Mouse (Mus musculus): Measurements from ENCODE around the gene Prkch. TPM values are rescaled to one million over a fixed set of nuclear protein-coding genes. Genes with fewer than 3 reads are reported as not detected.

Prkch gene
- total and polyA plus RNA-seq, 2 experiments from 2014 or later: 10.4 to 16.7 TPM

DNA sequence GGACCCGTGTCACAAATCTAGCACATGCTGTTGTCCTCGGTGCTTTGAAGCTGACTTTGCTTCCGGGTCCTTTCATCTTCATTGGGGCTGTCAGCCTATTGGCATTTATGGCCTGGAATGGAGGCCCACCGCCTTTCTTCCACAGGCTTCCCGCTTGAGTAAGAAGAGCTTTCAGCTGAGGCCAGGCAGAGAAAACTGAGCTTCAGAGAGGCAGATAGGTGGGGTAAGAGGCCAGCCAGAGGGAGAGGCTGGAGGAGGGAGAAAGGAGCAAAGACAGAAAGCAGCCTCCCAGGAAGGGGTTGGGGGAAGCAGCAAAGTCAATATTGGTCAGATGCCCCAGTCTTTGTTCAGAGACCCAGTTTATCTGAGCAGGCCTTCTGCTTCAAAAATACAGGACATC, 123.9 kb downstream of the Prkch start:
- no peak for TF ChIP-seq CTCF (IDR thresholded peaks at IDR 0.05; ENCODE audit: low read depth)
- H3K4me1 ChIP-seq (ENCODE audit: insufficient read depth): no peaks in the 10 kb centered on the region
- no peaks in the 10 kb centered on the region for H3K9me3 ChIP-seq (ENCODE audit: low read length)
- no peaks in the 10 kb centered on the region for H3K27me3 ChIP-seq (ENCODE audit: insufficient read depth, low read length)
- H3K36me3 ChIP-seq (ENCODE audit: insufficient read depth): no peaks in the 10 kb centered on the region
- WGBS: 55% methylated on average over 5 of the region's 5 CpGs
- H3K9ac ChIP-seq: no peak overlapping the region
- ATAC-seq (no peak), DNase-seq (no peak)
- H3K4me2 ChIP-seq (ENCODE audit: low read depth): no peak overlapping the region
- H3K4me3 ChIP-seq (ENCODE audit: low read depth, low read length): no peak overlapping the region
- no peak overlapping the region for H3K27ac ChIP-seq (ENCODE audit: low read depth, low read length)

GRCm38 (mm10) chr12:73708920-73709319, 124.3 kb downstream of the Prkch start:
- H3K27ac ChIP-seq (ENCODE audit: low read depth, low read length): no peak overlapping the region
- TF ChIP-seq CTCF (IDR thresholded peaks at IDR 0.05; ENCODE audit: low read depth): peak; percentile 71
- no peaks in the 10 kb centered on the region for H3K27me3 ChIP-seq (ENCODE audit: insufficient read depth, low read length)
- ATAC-seq: peak; percentile 83
- H3K9ac ChIP-seq: no peak overlapping the region
- no peaks in the 10 kb centered on the region for H3K9me3 ChIP-seq (ENCODE audit: low read length)
- H3K4me2 ChIP-seq (ENCODE audit: low read depth): no peak overlapping the region
- H3K4me3 ChIP-seq (ENCODE audit: low read depth, low read length): no peak overlapping the region
- 29% methylated on average over 8 of the region's 8 CpGs for WGBS
- peak; percentile 61 for DNase-seq
- H3K36me3 ChIP-seq (ENCODE audit: insufficient read depth): no peaks in the 10 kb centered on the region
- H3K4me1 ChIP-seq (ENCODE audit: insufficient read depth): no peaks in the 10 kb centered on the region

DNA sequence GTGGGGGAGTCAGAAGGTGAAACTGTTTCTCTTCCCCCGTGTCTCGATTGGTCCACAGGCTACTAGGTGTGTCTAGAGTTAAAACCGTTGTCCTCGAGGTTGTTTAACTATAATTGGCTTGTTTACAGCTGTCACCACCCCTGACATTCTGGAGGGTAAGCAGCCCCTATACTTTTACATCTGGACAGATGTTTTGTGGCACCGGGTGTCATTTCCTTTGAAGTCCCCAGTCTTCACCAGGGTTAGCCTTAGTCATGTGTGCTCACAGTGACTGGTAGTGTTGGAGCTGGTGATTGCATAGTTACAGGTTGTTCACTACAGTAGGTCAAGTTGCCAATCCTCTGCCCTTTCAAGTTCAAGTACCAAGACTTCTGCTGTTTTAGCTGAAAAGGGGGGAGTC, 126.2 kb downstream of the Prkch start:
- H3K9ac ChIP-seq: no peak overlapping the region
- no peak overlapping the region for H3K4me2 ChIP-seq (ENCODE audit: low read depth)
- WGBS: 87% methylated on average over 5 of the region's 5 CpGs
- no peaks in the 10 kb centered on the region for H3K27me3 ChIP-seq (ENCODE audit: insufficient read depth, low read length)
- no peak overlapping the region for H3K27ac ChIP-seq (ENCODE audit: low read depth, low read length)
- no peaks in the 10 kb centered on the region for H3K4me1 ChIP-seq (ENCODE audit: insufficient read depth)
- no peak for TF ChIP-seq CTCF (IDR thresholded peaks at IDR 0.05; ENCODE audit: low read depth)
- H3K9me3 ChIP-seq (ENCODE audit: low read length): no peaks in the 10 kb centered on the region
- DNase-seq (no peak), ATAC-seq (no peak)
- H3K4me3 ChIP-seq (ENCODE audit: low read depth, low read length): no peak overlapping the region
- H3K36me3 ChIP-seq (ENCODE audit: insufficient read depth): no peaks in the 10 kb centered on the region

GRCm38 (mm10) chr12:73712122-73712521, 127.5 kb downstream of the Prkch start:
- no peak overlapping the region for H3K4me3 ChIP-seq (ENCODE audit: low read depth, low read length)
- H3K9me3 ChIP-seq (ENCODE audit: low read length): no peaks in the 10 kb centered on the region
- no peaks in the 10 kb centered on the region for H3K36me3 ChIP-seq (ENCODE audit: insufficient read depth)
- TF ChIP-seq CTCF (IDR thresholded peaks at IDR 0.05; ENCODE audit: low read depth): no peak
- H3K9ac ChIP-seq: no peak overlapping the region
- H3K27ac ChIP-seq (ENCODE audit: low read depth, low read length): no peak overlapping the region
- H3K4me1 ChIP-seq (ENCODE audit: insufficient read depth): no peaks in the 10 kb centered on the region
- no peaks in the 10 kb centered on the region for H3K27me3 ChIP-seq (ENCODE audit: insufficient read depth, low read length)
- DNase-seq (no peak), ATAC-seq (no peak)
- no peak overlapping the region for H3K4me2 ChIP-seq (ENCODE audit: low read depth)
- 39% methylated on average over 6 of the region's 6 CpGs for WGBS

DNA sequence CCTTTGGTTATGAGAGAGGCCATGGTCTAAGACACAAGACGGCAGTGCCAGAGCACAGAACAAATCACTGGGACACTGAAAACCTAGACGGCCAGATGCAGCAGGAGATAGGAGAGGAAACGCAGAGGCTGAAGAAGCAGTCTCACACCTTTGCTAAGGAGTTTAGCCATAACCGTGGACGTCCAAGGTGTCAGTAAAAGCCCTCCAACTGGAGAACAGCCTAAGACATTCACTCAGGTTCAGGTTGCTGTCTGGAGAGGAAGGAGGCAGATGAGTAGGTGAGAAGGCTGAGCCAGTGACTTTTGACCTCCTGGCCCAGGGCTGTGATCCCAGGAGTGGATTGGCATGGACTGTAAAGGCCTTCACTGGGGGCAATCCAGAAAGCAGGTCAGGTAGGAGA, 130.0 kb downstream of the Prkch start:
- DNase-seq (no peak), ATAC-seq (no peak)
- no peak for TF ChIP-seq CTCF (IDR thresholded peaks at IDR 0.05; ENCODE audit: low read depth)
- Histone ChIP-seq H3K27ac (ENCODE audit: low read depth, low read length) (no peak overlapping the region), H3K27me3 (ENCODE audit: insufficient read depth, low read length) (no peaks in the 10 kb centered on the region), H3K4me2 (ENCODE audit: low read depth) (no peak overlapping the region), H3K4me1 (ENCODE audit: insufficient read depth) (no peaks in the 10 kb centered on the region), H3K9ac (no peak overlapping the region), H3K36me3 (ENCODE audit: insufficient read depth) (no peaks in the 10 kb centered on the region), H3K4me3 (ENCODE audit: low read depth, low read length) (no peak overlapping the region), H3K9me3 (ENCODE audit: low read length) (no peaks in the 10 kb centered on the region)
- WGBS: 93% methylated on average over 5 of the region's 5 CpGs

DNA sequence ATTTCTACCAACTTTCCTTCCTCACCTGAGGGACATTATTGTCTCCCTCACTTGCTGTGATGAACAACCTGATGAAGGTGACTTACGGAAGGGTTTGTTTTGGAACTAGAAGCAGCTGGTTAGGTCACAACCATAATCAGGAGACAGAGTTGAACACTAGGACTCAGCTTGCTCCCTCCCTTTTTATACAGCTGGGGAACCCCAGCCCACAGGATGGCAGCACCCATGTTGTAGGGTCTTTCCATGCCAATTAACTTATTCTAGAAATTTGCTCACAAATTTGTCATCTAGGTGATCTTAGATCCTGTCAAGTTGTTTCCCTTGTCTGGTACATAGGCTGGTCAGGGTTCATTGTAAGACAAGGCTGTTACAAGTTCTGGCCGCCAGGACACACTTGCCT, 130.7 kb downstream of the Prkch start:
- no peak for ATAC-seq
- no peak for TF ChIP-seq CTCF (IDR thresholded peaks at IDR 0.05; ENCODE audit: low read depth)
- Histone ChIP-seq H3K4me1 (ENCODE audit: insufficient read depth) (no peaks in the 10 kb centered on the region), H3K9me3 (ENCODE audit: low read length) (no peaks in the 10 kb centered on the region), H3K36me3 (ENCODE audit: insufficient read depth) (no peaks in the 10 kb centered on the region), H3K4me3 (ENCODE audit: low read depth, low read length) (no peak overlapping the region), H3K4me2 (ENCODE audit: low read depth) (no peak overlapping the region), H3K27ac (ENCODE audit: low read depth, low read length) (no peak overlapping the region), H3K27me3 (ENCODE audit: insufficient read depth, low read length) (no peaks in the 10 kb centered on the region), H3K9ac (no peak overlapping the region)
- 98% methylated on average over 2 of the region's 2 CpGs for WGBS
- no peak for DNase-seq

GRCm38 (mm10) chr12:73715954-73716731, 131.5 kb downstream of the Prkch start:
- WGBS: 38% methylated on average over 21 of the region's 21 CpGs
- ATAC-seq: peak; percentile 89
- Histone ChIP-seq H3K9me3 (ENCODE audit: low read length) (no peaks in the 10 kb centered on the region), H3K4me3 (ENCODE audit: low read depth, low read length) (no peak overlapping the region), H3K27ac (ENCODE audit: low read depth, low read length) (peak overlapping the region; percentile 42), H3K4me2 (ENCODE audit: low read depth) (no peak overlapping the region), H3K27me3 (ENCODE audit: insufficient read depth, low read length) (no peaks in the 10 kb centered on the region), H3K9ac (no peak overlapping the region), H3K4me1 (ENCODE audit: insufficient read depth) (no peaks in the 10 kb centered on the region), H3K36me3 (ENCODE audit: insufficient read depth) (no peaks in the 10 kb centered on the region)
- TF ChIP-seq CTCF (IDR thresholded peaks at IDR 0.05; ENCODE audit: low read depth): no peak
- DNase-seq: peak; percentile 46
